Comparison of ENCODE assay signal across 14 mouse cellular contexts in the genomic region with DNA sequence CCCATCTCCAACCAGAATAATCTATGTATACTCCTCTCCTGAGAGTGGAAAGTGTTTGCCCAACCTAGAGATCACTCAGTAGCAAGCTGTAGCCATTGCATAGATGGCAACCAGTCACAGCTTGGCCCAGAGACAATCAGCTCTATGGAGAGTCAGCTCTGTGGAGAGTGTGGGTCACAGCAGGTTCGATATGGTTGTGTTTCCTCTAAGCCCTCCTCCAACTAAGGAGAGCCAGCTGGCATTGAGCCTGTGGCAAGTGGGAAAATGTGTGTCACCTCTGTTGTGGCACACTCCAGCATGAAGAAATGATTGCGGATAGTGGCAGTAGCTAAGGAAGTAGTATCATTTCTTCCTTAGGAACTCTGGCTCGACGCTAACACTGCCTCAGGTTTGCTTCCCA. TPM values are rescaled to one million over a fixed set of nuclear protein-coding genes. Genes with fewer than 3 reads are reported as not detected.
"Had no signal": no experiment of that assay in that cellular context is flagged by ENCODE, and none has a peak within 500 bp of the region (broad histone marks: within the 10 kb centered on the region; RNA-seq: fewer than 3 reads in every experiment).

No protein-coding gene starts in this region.

- H3K9me3 ChIP-seq: kidney, embryonic 15.5 days; limb, embryonic 13.5 days; liver, embryonic 12.5 days; midbrain, embryonic 10.5 days; neural tube, embryonic 13.5 days had no signal

- ATAC-seq: liver, embryonic 12.5 days had no signal

- H3K27ac ChIP-seq: kidney, embryonic 15.5 days; limb, embryonic 13.5 days; liver, embryonic 12.5 days; neural tube, embryonic 13.5 days had no signal

- H3K36me3 ChIP-seq: kidney, embryonic 15.5 days; limb, embryonic 13.5 days; liver, embryonic 12.5 days; midbrain, embryonic 10.5 days; neural tube, embryonic 13.5 days had no signal

- H3K4me3 ChIP-seq: kidney, embryonic 15.5 days; limb, embryonic 13.5 days; liver, embryonic 12.5 days; midbrain, embryonic 10.5 days; neural tube, embryonic 13.5 days had no signal

- DNase-seq: kidney, postnatal 14 days; layer of hippocampus, postnatal 36 days; lung, embryonic 14.5 days; lung, postnatal 10 days; lung, postnatal 4 days; midbrain, embryonic 14.5 days; retina, postnatal 1 day; right cerebral cortex, postnatal 4 days; spleen, adult 18-20 months had no signal

- H3K27me3 ChIP-seq: kidney, embryonic 15.5 days; limb, embryonic 13.5 days; liver, embryonic 12.5 days; neural tube, embryonic 13.5 days had no signal

- H3K4me2 ChIP-seq: kidney, embryonic 15.5 days; limb, embryonic 13.5 days; liver, embryonic 12.5 days; lung, embryonic 14.5 days; neural tube, embryonic 13.5 days had no signal

- H3K4me1 ChIP-seq: kidney, embryonic 15.5 days; limb, embryonic 13.5 days; midbrain, embryonic 10.5 days; neural tube, embryonic 13.5 days had no signal

- H3K9ac ChIP-seq: kidney, embryonic 15.5 days; limb, embryonic 13.5 days; liver, embryonic 12.5 days; lung, embryonic 14.5 days; neural tube, embryonic 13.5 days had no signal

RNA-seq across cellular contexts. Expression of gene Tmem117, which starts 57.5 kb away (rescaled TPM):
- polyA plus RNA-seq: liver, embryonic 12.5 days had no signal
